Mouse (Mus musculus): ENCODE data around the gene Tspan14.
A peak's percentile ranks its signal among the peaks of the same experiment; 100 is the strongest.

Tspan14 gene

DNA sequence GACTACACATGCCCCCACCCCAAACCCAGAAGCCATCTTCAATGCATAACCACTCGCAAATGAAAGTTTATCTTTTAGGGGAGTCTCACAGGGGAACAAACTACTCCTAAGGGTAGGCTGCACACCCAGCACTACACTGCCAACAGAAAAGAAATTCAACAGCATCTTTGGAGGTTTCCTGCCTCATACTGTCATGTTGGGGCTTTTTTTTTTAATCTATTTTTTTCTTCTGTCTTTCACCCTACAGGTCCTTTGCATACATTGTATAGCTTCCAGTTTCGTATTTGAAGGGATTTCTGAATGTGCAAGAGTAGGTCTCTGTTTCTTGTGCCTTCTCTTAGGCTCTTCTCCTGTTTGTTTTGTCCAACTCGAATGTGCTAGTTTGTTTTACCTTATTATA lies 14.3 kb downstream of the Tspan14 start:
- no peak for DNase-seq (ENCODE audit: extremely low spot score)

- no peak for DNase-seq (ENCODE audit: extremely low spot score)
Measured at GRCm38 (mm10) chr14:40949730-40950614, 16.6 kb downstream of the Tspan14 start.

DNA sequence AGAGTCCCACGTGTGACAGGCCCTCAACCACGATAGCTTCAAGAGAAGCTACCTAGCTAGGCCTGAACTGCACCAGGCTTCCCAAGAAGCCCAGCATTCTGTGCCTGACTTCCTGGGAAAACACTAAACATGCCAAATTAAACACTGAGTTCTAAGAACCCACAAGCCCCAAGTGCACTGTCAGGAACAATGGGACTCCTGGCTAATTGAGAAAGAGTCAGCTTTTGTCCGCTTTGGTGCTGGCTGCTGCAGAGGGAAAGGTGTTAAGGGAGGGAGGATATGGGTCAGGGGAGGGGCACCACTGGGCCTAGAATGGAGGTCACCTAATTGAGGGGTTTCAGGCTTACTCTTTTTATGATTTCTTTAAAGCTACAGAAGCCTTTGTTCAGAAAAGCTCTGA lies 17.6 kb downstream of the Tspan14 start:
- no peak for DNase-seq (ENCODE audit: extremely low spot score)

DNA sequence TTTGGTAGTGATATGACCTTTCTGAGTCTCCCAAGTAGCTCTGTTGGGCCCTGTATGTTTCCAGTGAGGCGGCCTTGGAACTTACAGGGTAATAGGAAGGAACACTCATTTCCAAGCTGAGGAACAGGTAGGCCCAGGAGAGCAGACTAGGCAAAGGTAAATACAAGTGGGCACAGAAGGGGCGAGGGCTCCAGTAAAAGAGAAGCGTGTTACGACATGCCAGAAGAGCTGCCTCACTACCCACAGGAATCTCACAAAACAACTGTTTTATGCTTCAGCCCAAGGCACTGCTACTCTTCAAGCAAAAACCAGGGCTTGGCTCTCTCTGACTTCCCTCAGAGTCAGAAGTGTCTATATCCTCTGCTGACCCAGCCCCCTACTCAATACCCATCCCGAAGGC lies 18.1 kb downstream of the Tspan14 start:
- no peak for DNase-seq (ENCODE audit: extremely low spot score)

GRCm38 (mm10) chr14:40947431-40948394 lies 18.9 kb downstream of the Tspan14 start:
- no peak for DNase-seq (ENCODE audit: extremely low spot score)

DNA sequence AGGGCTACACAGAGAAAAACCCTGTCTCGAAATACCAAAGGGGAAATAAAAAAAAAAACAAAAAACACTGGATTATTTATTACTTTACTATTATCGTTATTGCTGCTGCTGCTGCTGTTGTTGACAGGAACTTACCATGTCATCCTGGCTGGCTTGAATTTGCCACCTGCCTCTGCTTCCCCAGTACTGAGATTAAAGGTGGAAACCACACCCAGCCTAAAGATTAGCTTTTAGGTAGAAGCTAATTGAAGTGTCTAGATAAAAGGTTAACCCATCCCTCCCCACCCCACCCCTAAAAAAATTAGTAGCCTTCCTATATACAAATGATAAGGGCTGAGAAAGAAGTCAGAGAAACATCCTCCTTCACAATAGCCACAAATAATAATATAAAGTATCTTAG lies 22.8 kb downstream of the Tspan14 start:
- DNase-seq (ENCODE audit: extremely low spot score) = no peak

- DNase-seq (ENCODE audit: extremely low spot score) = no peak
Measured at GRCm38 (mm10) chr14:40942429-40942828, 24.2 kb downstream of the Tspan14 start.

DNA sequence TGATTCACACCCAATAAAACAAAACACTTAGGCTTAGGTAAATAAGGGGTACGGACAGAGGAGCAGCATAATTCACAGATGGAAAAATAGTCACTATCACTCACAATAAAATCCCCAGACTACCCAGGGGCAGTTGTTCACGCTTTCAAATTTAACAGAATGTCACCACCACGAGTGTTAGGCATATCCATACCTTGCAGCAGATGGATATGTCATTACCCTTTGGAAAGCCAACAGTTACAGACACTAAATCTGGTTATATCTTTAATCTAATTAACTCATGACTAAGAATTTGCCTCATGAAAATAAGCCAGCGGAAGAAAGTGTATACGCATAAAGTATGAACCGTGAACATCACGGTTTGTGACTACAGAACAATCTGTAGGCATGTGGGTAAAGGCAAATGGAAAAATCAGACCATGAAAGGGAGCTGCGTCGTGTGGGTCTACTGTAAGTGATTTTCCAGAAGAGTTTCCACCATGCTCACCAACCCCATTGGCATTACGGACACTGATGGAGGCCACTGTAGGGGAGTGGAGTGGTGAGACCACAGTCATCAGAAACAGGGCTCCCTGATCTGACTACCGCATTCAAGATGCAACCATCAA lies 28.1 kb downstream of the Tspan14 start:
- DNase-seq (ENCODE audit: extremely low spot score) = no peak

DNA sequence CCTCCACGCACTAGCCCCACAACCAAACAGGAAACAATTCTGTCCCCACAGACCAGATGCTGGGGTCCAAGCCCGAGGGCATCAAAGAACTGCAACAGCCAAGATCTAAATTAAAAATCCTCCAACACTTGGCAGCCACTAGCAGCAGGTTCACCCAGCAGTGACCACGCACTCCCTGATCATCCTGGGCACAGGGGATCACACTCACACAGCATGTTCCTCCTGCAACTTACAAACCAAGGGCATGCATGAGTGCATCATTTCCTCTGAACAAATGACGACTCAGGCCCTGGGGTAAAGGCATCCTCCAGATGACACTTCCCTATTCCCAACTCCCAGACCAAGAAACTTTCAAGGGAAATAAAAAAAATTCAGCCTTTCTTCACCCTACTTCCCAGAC lies 29.6 kb downstream of the Tspan14 start:
- no peak for DNase-seq (ENCODE audit: extremely low spot score)

DNA sequence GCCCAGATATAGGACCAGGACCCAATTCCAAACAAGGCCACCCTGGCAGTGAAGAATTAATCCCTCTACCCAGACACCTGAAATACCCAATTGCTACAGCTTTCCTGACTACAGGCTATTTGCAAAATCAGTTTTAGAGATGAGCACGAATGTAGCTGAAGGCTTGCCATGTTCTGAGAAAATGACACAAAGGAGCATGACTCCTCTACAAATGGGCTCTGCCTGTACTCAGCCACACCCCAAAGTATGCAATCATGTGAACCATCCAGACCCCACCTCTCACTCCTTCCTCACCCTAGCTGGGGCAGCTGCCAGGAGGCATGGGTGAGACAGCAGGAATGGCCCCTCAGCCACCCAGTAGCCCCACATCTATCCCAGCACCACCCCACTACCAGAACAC lies 31.1 kb downstream of the Tspan14 start:
- DNase-seq (ENCODE audit: extremely low spot score) = no peak

DNA sequence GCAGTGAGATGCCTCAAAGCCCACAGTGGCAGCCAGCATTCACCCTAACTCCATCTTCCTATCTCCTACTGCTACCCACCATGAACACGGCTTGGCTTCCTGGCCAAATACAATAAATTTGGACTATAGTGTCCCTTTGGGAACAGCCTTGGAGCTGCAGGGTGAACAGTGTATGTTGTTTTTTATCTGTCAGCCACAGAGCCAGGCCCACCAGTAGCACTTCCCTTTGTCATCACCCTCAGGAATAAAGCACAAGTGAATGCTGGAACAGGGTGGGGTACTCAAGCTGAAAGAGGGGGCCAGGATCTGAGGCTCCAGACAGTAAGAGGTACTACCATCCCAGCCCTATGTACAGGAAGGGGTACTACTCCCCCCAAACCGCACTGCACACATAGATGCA lies 31.6 kb downstream of the Tspan14 start:
- no peak for DNase-seq (ENCODE audit: extremely low spot score)

- DNase-seq (ENCODE audit: extremely low spot score) = no peak
Measured at GRCm38 (mm10) chr14:40933328-40933727, 33.3 kb downstream of the Tspan14 start.

- DNase-seq (ENCODE audit: extremely low spot score) = no peak
Measured at GRCm38 (mm10) chr14:40932225-40932624, 34.4 kb downstream of the Tspan14 start.

GRCm38 (mm10) chr14:40931115-40931829 lies 35.3 kb downstream of the Tspan14 start:
- DNase-seq (ENCODE audit: extremely low spot score) = no peak

GRCm38 (mm10) chr14:40929943-40930342 lies 36.7 kb downstream of the Tspan14 start:
- no peak for DNase-seq (ENCODE audit: extremely low spot score)

GRCm38 (mm10) chr14:40928897-40929296 lies 37.7 kb downstream of the Tspan14 start:
- no peak for DNase-seq (ENCODE audit: extremely low spot score)

GRCm38 (mm10) chr14:40927041-40927440 lies 39.6 kb downstream of the Tspan14 start:
- DNase-seq (ENCODE audit: extremely low spot score) = no peak

DNA sequence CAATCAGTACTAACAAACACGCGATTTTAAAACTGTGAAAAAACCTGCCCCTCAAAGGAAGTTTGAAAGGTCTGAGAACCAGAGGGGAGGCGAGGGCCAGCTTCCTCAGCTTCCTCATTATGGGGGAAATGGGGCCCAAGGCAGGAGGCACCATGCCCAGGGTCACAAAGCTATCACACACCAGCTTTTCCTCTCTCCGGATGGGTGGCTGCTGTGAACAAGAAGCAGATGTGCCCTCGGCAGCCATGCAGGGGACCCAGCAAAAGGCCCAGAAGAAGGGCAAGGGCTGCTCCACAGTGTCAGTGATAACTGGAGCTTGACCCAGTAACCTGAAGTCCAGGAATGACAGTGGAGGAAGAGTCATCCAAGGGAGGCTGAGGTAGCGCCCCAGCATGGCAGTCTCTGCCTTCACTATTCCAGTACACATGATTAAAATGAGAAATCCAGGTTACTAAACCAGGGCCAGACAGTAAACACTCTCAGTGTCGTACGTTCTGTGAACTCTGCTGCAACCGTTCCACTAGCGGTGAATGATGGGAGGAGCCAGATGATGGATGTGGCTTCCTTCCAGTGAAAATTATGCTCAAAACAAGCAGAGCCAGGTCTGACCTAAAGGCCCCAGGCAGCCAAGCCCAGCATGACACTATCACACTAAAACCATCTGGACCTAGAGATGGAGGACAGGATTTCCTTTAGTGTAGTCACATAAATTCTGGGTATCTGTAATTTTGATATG lies 42.1 kb downstream of the Tspan14 start:
- DNase-seq (ENCODE audit: extremely low spot score) = peak; percentile 33

GRCm38 (mm10) chr14:40921241-40921640 lies 45.4 kb downstream of the Tspan14 start:
- no peak for DNase-seq (ENCODE audit: extremely low spot score)

- DNase-seq (ENCODE audit: extremely low spot score) = no peak
Measured at GRCm38 (mm10) chr14:40919521-40919920, 47.1 kb downstream of the Tspan14 start.

DNA sequence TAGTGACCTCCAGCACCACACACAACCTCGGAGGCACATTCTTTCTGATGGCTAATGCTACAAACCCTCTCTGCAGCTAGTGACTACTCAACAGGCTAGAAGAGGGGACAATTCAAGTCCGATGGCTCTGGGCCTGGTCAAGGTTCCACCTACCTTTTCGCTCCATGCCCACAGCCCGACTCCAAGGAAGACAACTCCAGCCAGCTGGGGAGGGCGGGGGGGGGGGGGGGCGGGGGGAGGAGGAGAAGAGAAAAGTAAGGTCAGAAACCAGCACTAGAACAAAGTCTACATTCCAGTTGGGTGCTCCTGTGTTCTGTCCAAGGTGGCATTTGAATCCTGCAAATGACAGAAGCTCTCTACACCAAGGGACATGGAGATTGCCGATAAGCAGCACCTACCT lies 48.1 kb downstream of the Tspan14 start:
- DNase-seq (ENCODE audit: extremely low spot score) = no peak
